Mouse (Mus musculus) ES-E14 (cell line): ENCODE results near the gene 9030025P20Rik.

Experiments used
- HCFC1 ChIP-seq: IDR thresholded peaks from 2 replicates; pipeline ENCODE4 v1.6.1; 2012; ENCODE audit warnings: low read length, inconsistent platforms, borderline replicate concordance; ENCODE audit not compliant: insufficient read depth
- ZC3H11A ChIP-seq: IDR thresholded peaks from 2 replicates; pipeline ENCODE4 v1.6.1; 2012; ENCODE audit warnings: low read depth, mild to moderate bottlenecking, inconsistent platforms, low read length, borderline replicate concordance

- TF ChIP-seq ZC3H11A (no peak), HCFC1 (no peak)
These were observed 34.6 kb upstream of the 9030025P20Rik start for GRCm38 (mm10) chr17:14943729-14944059.
